ENCODE assay signal across 9 mouse cellular contexts in the genomic region with DNA sequence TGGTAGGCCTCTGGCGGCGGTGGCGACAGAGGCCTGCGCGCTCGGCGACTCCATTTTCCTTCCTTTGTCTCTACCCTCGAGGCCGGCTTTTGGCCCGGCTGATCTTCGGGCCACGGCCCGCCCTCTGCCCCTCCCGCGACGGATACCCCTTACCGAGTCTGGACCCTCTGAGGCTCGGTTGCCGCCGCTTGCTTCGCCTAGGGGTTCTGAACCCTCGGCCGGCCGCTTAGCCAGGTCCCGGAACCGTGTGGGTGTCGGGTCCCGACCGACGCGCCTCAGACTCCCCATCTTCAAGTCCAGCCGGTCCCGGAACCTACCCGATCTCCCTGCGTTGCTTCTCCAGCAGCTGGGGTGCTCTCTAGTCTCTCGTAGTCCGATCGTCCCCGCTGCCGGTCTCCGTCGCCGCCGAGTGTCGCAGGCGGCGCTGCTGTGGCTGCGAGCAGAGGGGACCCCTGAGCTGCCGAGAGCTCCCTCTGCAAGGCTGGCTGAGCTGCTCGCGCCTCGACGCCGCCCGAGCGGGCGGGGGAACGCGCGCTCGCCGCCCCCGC. TPM values are rescaled to one million over a fixed set of nuclear protein-coding genes. Genes with fewer than 3 reads are reported as not detected.
DNase-seq lines count a peak whose midpoint lies in the region; ATAC-seq and TF ChIP-seq lines count a peak whose summit lies in the region.
"Had no signal": no experiment of that assay in that cellular context is flagged by ENCODE, and none has a peak within 500 bp of the region (broad histone marks: within the 10 kb centered on the region; RNA-seq: fewer than 3 reads in every experiment).

TSS of gene Agrp (minus strand) at position 431 of the 548 bp plus-strand sequence.

- under 1% methylated on average over 59 of the region's 63 CpGs for WGBS in heart, embryonic 14.5 days
- WGBS in midbrain, embryonic 10.5 days, result under 1% methylated on average over 63 of the region's 63 CpGs
- 0% methylated on average over 63 of the region's 63 CpGs for WGBS in stomach, embryonic 15.5 days

- peaks cover 29% of the 10 kb centered on the region for H3K36me3 ChIP-seq in G1E (replicated peaks)
- H3K36me3 ChIP-seq in heart, embryonic 14.5 days (ENCODE audit: control insufficient read depth, insufficient read depth, low read length), result 0 out of 2 replicates have a peak, but pooled peaks cover 4% of the 10 kb centered on the region
- peaks cover 10% of the 10 kb centered on the region for H3K36me3 ChIP-seq in midbrain, embryonic 10.5 days
- H3K36me3 ChIP-seq in stomach, embryonic 15.5 days, result no peaks in the 10 kb centered on the region

- peak within 1 kb of the TSS; percentile 100 for H3K27ac ChIP-seq in heart, embryonic 14.5 days (replicated peaks in 1 of 2; ENCODE audit: control insufficient read depth in 1 of 2, insufficient read depth in 1 of 2, low read depth in 2 of 2, low read length in 2 of 2)
- peak within 1 kb of the TSS; percentile 100 for H3K27ac ChIP-seq in midbrain, embryonic 10.5 days (replicated peaks)
- H3K27ac ChIP-seq in stomach, embryonic 15.5 days, result peak within 1 kb of the TSS; percentile 100

- no peak for TF ChIP-seq CTCF in G1E (IDR thresholded peaks at IDR 0.05; ENCODE audit: low read depth, low read length)

- intact Hi-C loops in heart, postnatal 14 days (cut with DNase I), result loop anchor here (5.0 kb wide), 1 partner anchor 50 kb away; the partner anchor contains the start of gene Carmil2
- intact Hi-C loops in left cerebral cortex, postnatal 4 days (cut with DNase I), result no loop called here

- H3K4me1 ChIP-seq in G1E (ENCODE audit: insufficient read depth, low read depth, low read length), result peaks cover 44% of the 10 kb centered on the region
- peaks cover 4 to 17% of the 10 kb centered on the region in 2 experiments for H3K4me1 ChIP-seq in heart, embryonic 14.5 days (ENCODE audit: control insufficient read depth in 2 of 2, insufficient read depth in 2 of 2, low read length in 2 of 2)
- peaks cover 31% of the 10 kb centered on the region for H3K4me1 ChIP-seq in midbrain, embryonic 10.5 days
- peaks cover 19% of the 10 kb centered on the region for H3K4me1 ChIP-seq in stomach, embryonic 15.5 days

- peak; percentile 47 to 80 for DNase-seq in heart, adult 18-20 months
- no peak for DNase-seq in heart, postnatal 14 days
- DNase-seq in G1E (ENCODE audit: low spot score), result peak; percentile 67
- DNase-seq in embryo, embryonic 11 days, result peak; percentile 71
- peak; percentile 58 for DNase-seq in left cerebral cortex, postnatal 4 days
- DNase-seq in midbrain, embryonic 10.5 days (ENCODE audit: low spot score), result no peak

- peak within 1 kb of the TSS; percentile 92 for H3K4me2 ChIP-seq in heart, embryonic 14.5 days (ENCODE audit: low read length)
- peak within 1 kb of the TSS; percentile 92 for H3K4me2 ChIP-seq in stomach, embryonic 15.5 days

- 0 out of 2 replicates have a peak, but pooled peaks have one; percentile 6 for ATAC-seq in G1E (ENCODE audit: extremely low read depth, insufficient number of reproducible peaks, low FRiP score, poor library complexity, severe bottlenecking)
- peak; percentile 44 for ATAC-seq in heart, embryonic 14.5 days (ENCODE audit: insufficient number of reproducible peaks, insufficient read depth, low FRiP score, low read depth)
- ATAC-seq in stomach, embryonic 15.5 days (ENCODE audit: insufficient read depth, low FRiP score, low read depth), result peak; percentile 5; the same call in 1 of the 2 replicates

- no peaks in the 10 kb centered on the region for H3K9me3 ChIP-seq in G1E (replicated peaks)
- no peaks in the 10 kb centered on the region for H3K9me3 ChIP-seq in heart, embryonic 14.5 days (ENCODE audit: control insufficient read depth, low read length)
- H3K9me3 ChIP-seq in midbrain, embryonic 10.5 days (replicated peaks), result no peaks in the 10 kb centered on the region
- H3K9me3 ChIP-seq in stomach, embryonic 15.5 days, result no peaks in the 10 kb centered on the region

- H3K27me3 ChIP-seq in G1E (ENCODE audit: insufficient read depth, low read length), result no peaks in the 10 kb centered on the region
- H3K27me3 ChIP-seq in heart, embryonic 14.5 days (ENCODE audit: control insufficient read depth, insufficient read depth, low read length), result no peaks in the 10 kb centered on the region
- no peaks in the 10 kb centered on the region for H3K27me3 ChIP-seq in midbrain, embryonic 10.5 days (ENCODE audit: low read depth, poor library complexity, severe bottlenecking)
- H3K27me3 ChIP-seq in stomach, embryonic 15.5 days (replicated peaks), result no peaks in the 10 kb centered on the region

- peak within 1 kb of the TSS; percentile 90 for H3K4me3 ChIP-seq in G1E (ENCODE audit: low read depth, low read length)
- H3K4me3 ChIP-seq in heart, embryonic 14.5 days (ENCODE audit: control insufficient read depth in 1 of 2, insufficient read depth in 1 of 2, low read depth in 1 of 2, low read length in 2 of 2), result peak within 1 kb of the TSS; percentile 87 to 91
- H3K4me3 ChIP-seq in midbrain, embryonic 10.5 days, result peak within 1 kb of the TSS; percentile 95
- peak within 1 kb of the TSS; percentile 89 for H3K4me3 ChIP-seq in stomach, embryonic 15.5 days (replicated peaks)

- peak within 1 kb of the TSS; percentile 95 for H3K9ac ChIP-seq in heart, embryonic 14.5 days (ENCODE audit: low read length)
- peak within 1 kb of the TSS; percentile 97 for H3K9ac ChIP-seq in stomach, embryonic 15.5 days

RNA-seq across cellular contexts. Expression of gene Agrp, which starts in this region (rescaled TPM):
- total RNA-seq in heart, adult 18-20 months (2021), result not detected
- total RNA-seq in heart, postnatal 14 days (2021), result not detected
- total RNA-seq in G1E (2014; fragmentation: Nextera tagmentation), result not detected in 2 replicates
- not detected in 2 replicates for total RNA-seq in G1E (2017)
- polyA plus RNA-seq in G1E (2012), result 0.10 TPM in 1 of 2 replicates, not detected in the other
- 0.54 TPM in 2 replicates for polyA plus RNA-seq in heart, embryonic 14.5 days (2014; fragmentation: Nextera tagmentation; extraction: Ambion mirVana)
- not detected for total RNA-seq in left cerebral cortex, postnatal 4 days (2021)
- 0.29 and 0.62 TPM in 2 replicates for polyA plus RNA-seq in midbrain, embryonic 10.5 days (2016; fragmentation: Nextera tagmentation; extraction: Ambion mirVana)
- polyA plus RNA-seq in stomach, embryonic 15.5 days (2015; fragmentation: Nextera tagmentation; extraction: Ambion mirVana), result 0.77 and 1.1 TPM in 2 replicates
- total RNA-seq: left cerebral cortex, adult 8-10 months had no signal

Comparison
In these comparisons a context has a peak if more than half of its experiments do, and no peak if none do; other contexts are left out.
1. Peak in DNase-seq in heart, adult 18-20 months; RNA of the gene not detected or under 1 TPM.
2. Peak in DNase-seq, ATAC-seq and H3K4me3 ChIP-seq in G1E; RNA of the gene not detected or under 1 TPM.
3. Peak in ATAC-seq, H3K4me3 ChIP-seq, H3K27ac ChIP-seq, H3K9ac ChIP-seq and H3K4me2 ChIP-seq in heart, embryonic 14.5 days; RNA of the gene not detected or under 1 TPM.
4. Peak in DNase-seq in left cerebral cortex, postnatal 4 days; RNA of the gene not detected or under 1 TPM.